Mouse (Mus musculus) bone marrow macrophage, adult 2 months (primary cell): ENCODE results near the gene Fmo1. TPM values are rescaled to one million over a fixed set of nuclear protein-coding genes. Genes with fewer than 3 reads are reported as not detected.

Experiments
- H3K27ac ChIP-seq: 2 replicates; pipeline ENCODE4 v1.5.1; 2012; ENCODE audit warnings: low read depth, low read length; ENCODE audit not compliant: insufficient read depth
- H3K4me1 ChIP-seq: 2 replicates; pipeline ENCODE4 v1.6.1; 2012; ENCODE audit warnings: low read length; ENCODE audit not compliant: control insufficient read depth, insufficient read depth
- H3K4me3 ChIP-seq: 2 replicates; pipeline ENCODE4 v1.5.1; 2012; ENCODE audit warnings: mild to moderate bottlenecking, low read length, moderate library complexity; ENCODE audit not compliant: insufficient read depth
- CTCF ChIP-seq: IDR thresholded peaks from 2 replicates; pipeline ENCODE4 v1.5.1; 2012; ENCODE audit warnings: low read depth, mild to moderate bottlenecking, low read length, moderate library complexity
- POLR2A ChIP-seq: IDR thresholded peaks from 2 replicates; pipeline ENCODE4 v1.6.1; 2012; ENCODE audit warnings: mild to moderate bottlenecking, low read depth, low read length, borderline replicate concordance
- polyA plus RNA-seq: library from polyadenylated mRNA; stranded (reverse); fragments of >200 nt; gene quantifications from 2 replicates; pipeline ENCODE4 v1.2.4, GENCODE M21; 2012; ENCODE audit not compliant: missing spikeins, insufficient read depth, insufficient read length

Fmo1 gene
- not detected in 2 replicates for polyA plus RNA-seq

- Histone ChIP-seq H3K4me3 (no peak within 1 kb of the TSS), H3K4me1 (no peaks in the 10 kb centered on the region), H3K27ac (no peak within 1 kb of the TSS)
- TF ChIP-seq CTCF (no peak), POLR2A (no peak)
Measured at GRCm38 (mm10) chr1:162866280-162866681, at the start of gene Fmo1. Gene Fmo1 (minus strand): TSS chr1:162866610.

- no peak for TF ChIP-seq CTCF
- TF ChIP-seq POLR2A, result no peak
- Histone ChIP-seq H3K4me3 (no peak overlapping the region), H3K27ac (no peak overlapping the region), H3K4me1 (no peaks in the 10 kb centered on the region)
Measured at GRCm38 (mm10) chr1:162914932-162915556, 48.6 kb upstream of the Fmo1 start.

GRCm38 (mm10) chr1:162912085-162912484 lies 45.7 kb upstream of the Fmo1 start:
- H3K4me3 ChIP-seq, result no peak overlapping the region
- TF ChIP-seq CTCF (no peak), POLR2A (no peak)
- no peaks in the 10 kb centered on the region for H3K4me1 ChIP-seq
- H3K27ac ChIP-seq, result no peak overlapping the region

GRCm38 (mm10) chr1:162901879-162902278 lies 35.5 kb upstream of the Fmo1 start:
- TF ChIP-seq CTCF (no peak), POLR2A (no peak)

GRCm38 (mm10) chr1:162897838-162898811 lies 31.7 kb upstream of the Fmo1 start, which contains the start of gene Fmo2:
Gene Fmo2 (minus strand): TSS chr1:162898726.
- TF ChIP-seq CTCF, result no peak
- no peak for TF ChIP-seq POLR2A
- Histone ChIP-seq H3K4me1 (no peaks in the 10 kb centered on the region), H3K27ac (no peak within 1 kb of the TSS), H3K4me3 (no peak within 1 kb of the TSS)

More at GRCm38 (mm10) chr1:162901879-162902278, 35.5 kb upstream of the Fmo1 start:
- H3K4me3 ChIP-seq, result no peak overlapping the region
- no peaks in the 10 kb centered on the region for H3K4me1 ChIP-seq
- no peak overlapping the region for H3K27ac ChIP-seq

- no peaks in the 10 kb centered on the region for H3K4me1 ChIP-seq
- TF ChIP-seq CTCF, result peak; percentile 61; the same call in 1 of the 2 replicates
- TF ChIP-seq POLR2A, result no peak
- no peak overlapping the region for H3K4me3 ChIP-seq
- no peak overlapping the region for H3K27ac ChIP-seq
Measured at GRCm38 (mm10) chr1:162895900-162896299, 29.5 kb upstream of the Fmo1 start.

- H3K4me3 ChIP-seq, result no peak overlapping the region
- TF ChIP-seq POLR2A (no peak), CTCF (no peak)
- no peaks in the 10 kb centered on the region for H3K4me1 ChIP-seq
- no peak overlapping the region for H3K27ac ChIP-seq
Measured at GRCm38 (mm10) chr1:162893014-162893413, 26.6 kb upstream of the Fmo1 start.

- H3K27ac ChIP-seq, result no peak overlapping the region
- no peak for TF ChIP-seq POLR2A
- TF ChIP-seq CTCF, result no peak
Measured at GRCm38 (mm10) chr1:162891980-162892451, 25.6 kb upstream of the Fmo1 start.

GRCm38 (mm10) chr1:162888646-162889045 lies 22.2 kb upstream of the Fmo1 start:
- no peaks in the 10 kb centered on the region for H3K4me1 ChIP-seq
- no peak overlapping the region for H3K27ac ChIP-seq
- H3K4me3 ChIP-seq, result no peak overlapping the region
- TF ChIP-seq POLR2A (no peak), CTCF (no peak)

More at GRCm38 (mm10) chr1:162891980-162892451, 25.6 kb upstream of the Fmo1 start:
- Histone ChIP-seq H3K4me3 (no peak overlapping the region), H3K4me1 (no peaks in the 10 kb centered on the region)

GRCm38 (mm10) chr1:162887644-162888043 lies 21.2 kb upstream of the Fmo1 start:
- no peak overlapping the region for H3K27ac ChIP-seq
- no peak overlapping the region for H3K4me3 ChIP-seq
- TF ChIP-seq POLR2A (no peak), CTCF (no peak)

More at GRCm38 (mm10) chr1:162887644-162888043, 21.2 kb upstream of the Fmo1 start:
- H3K4me1 ChIP-seq, result no peaks in the 10 kb centered on the region
